Mouse (Mus musculus) frontal cortex, postnatal 36 days (tissue): ENCODE results near the gene Hic1.

ENCODE experiments used
- DNase-seq, 2 experiments: peaks; one replicate each; pipeline ENCODE4 v3.0.0; 2022; ENCODE audit warnings: low spot score in 2 of 2

Hic1 gene

DNA sequence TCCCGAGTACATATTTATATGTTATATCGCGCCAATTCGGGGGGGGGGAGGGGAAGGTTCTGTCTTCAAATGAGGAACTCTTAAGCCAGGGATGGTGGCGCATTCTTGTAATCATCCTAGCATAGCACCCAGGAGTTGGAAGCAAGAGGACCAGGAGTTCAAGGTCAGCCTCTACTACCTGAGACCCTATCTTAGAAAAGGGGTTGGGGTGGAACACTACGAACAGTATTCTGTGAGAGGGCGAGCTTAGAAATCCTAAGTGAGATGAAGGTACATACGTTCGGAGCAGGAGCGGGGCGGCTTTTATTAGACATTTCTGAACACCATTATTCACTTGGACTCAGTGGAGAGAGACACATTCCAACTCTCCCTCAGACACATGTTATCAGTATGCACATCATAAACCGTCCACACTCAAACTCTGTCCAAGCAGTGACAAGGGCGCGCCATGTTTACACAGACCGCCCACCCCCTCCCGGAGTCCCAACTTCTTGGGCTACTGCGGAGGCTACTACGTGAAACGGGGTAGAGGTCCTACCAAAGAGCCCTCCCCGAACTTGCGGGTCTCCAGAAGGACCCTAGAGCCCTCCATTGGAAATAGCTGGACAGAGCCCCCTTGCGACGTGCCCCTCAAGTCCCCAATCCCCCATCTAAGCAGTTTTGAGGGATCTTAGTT is at the start of gene Hic1:
Gene Hic1 (minus strand): TSS at position 115 of the 676 bp plus-strand sequence.
- no peak for DNase-seq

DNA sequence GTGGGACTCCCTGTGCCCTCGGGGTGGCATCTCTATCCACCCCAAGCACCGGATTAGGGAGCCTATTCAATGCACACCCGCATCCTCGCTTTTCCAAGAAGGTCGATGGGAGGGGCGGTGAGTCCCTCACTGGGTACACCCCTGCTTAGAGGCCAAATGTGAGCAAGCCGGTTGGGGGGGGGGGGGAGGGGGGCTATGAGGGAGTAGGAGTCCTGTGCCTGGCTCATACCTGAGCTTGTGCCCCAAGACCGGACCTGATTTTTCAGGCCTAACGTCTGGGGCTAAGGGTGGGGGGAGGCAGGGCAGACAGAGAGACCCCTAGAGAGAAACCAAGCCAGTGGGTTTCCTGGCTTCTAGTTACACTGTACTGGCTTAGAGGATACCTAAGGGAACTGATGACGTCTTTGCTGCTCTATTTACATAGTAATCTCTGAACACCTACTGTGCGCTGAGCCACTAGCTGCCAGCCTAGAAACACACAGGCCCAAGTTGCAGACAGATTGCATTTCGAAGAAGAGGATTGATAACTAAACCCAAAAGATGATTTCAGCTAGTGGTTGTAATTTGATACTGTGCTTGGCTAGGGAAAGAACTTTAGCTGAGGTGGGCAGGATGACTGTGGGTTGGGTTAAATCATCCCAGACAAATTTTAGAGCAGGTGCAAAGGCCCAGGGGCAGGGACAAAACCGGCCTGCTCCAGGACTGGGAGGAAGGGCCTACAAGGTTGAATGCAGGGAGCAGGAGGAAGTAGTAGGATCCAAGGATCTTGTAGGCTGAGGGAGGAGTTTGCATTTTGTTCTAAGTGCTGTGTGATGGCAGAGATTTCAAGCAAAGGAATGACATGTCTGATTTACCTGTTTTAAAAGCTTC is 45.0 kb upstream of the Hic1 start:
- no peak for DNase-seq

DNA sequence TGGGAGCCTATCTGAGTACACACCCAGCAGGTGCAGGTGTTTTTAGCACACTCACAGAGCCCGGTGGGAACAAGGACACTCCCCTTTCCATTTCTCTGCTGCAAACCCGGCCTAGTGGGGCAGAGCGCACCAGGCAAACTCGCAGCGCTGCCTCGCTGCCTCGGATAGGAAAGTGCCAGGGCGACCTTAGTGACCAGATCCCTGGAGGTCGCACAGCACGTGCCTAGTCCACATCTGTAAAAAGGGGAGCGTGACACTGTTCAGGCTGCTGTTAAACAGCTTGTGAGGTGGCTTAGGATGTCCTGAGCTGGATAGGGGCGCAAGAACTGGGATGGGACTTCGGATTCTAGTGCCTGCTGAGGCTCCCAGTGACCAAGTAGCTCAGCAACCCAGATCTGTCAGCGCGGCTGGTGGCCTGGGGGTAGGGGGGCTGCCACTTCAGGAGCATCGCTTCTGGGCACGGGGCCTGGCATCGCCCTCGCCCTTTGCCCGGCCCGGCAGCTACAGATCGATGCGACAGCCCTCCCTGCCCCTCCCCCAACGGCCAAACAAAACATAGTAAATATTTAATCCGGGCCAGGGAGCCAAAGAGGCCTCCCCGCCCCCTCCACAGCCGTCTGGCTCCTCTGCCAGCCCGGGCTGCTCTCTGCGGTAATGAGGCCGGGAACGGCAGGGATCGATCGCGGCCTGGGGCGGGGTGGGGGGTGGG is 44.2 kb upstream of the Hic1 start:
- DNase-seq = no peak

DNA sequence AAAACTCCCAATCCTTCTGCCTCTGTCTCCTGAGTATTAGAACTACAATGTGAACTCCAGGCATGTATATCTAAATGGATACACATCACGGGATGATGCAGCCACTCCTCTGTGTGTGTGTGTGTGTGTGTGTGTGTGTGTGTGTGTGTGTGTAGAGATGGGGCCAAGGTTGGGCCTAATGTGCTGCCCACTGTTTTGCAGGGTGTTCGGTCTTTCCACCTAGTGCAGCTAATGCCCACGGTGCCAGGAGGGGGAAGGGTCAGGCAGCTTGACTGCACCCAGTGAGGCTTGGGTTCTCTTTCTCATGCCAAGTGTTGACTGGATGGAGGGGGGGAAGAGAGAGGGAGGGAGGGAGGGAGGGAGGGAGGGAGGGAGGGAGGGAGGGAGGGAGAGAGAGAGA is 43.6 kb upstream of the Hic1 start:
- DNase-seq = no peak

DNA sequence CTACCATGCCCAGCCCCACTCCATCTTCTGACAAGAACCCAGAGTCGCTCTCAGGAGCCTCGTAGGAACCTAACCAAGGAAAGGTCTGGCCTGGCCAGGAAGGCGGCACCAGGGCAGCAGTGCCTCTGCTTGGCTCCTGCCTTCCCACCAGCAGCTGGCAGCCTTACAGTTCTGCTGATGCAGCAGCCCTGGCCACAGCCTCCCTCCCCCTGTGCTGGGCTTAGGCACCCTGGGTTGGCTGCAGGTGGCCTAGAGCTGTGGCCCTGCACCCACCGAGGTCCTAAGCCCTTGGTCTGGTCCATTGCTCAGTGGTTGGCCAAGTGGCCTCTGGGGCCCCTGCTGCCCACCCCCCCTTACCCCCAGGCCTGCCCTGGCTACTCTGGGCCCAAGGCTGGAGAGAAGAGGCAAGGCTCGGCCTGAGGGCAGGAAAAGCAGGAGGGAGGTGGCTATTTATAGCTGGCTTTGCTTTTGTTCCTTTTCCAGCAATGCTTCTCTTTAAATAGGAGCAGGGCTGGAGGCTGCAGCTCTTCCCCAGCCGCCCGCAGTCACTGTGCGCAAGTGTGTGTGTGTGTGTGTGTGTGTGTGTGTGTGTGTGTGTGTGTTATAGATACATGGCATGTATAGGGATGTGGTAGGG is 42.8 kb upstream of the Hic1 start:
- no peak for DNase-seq

DNA sequence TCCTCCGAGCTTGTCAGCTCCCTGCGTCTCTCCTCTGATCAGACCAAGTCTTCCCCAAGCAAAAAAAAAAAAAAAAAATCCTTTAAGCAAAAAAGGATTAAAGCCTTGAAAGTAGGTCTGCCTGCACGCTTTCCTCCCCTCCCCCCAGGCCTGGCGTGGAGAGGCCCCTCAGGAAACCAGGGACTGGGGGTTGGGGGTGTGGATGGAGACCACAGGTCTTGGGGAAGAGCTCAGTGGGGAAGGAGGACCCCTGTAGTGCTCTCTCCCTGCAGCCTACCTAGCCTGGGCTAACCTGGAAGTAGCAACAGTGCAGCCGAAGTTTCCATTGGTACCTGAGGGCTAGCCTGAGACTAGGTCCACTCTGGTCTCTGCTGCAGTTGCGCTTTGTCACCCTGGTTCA is 41.4 kb upstream of the Hic1 start:
- DNase-seq = no peak

DNA sequence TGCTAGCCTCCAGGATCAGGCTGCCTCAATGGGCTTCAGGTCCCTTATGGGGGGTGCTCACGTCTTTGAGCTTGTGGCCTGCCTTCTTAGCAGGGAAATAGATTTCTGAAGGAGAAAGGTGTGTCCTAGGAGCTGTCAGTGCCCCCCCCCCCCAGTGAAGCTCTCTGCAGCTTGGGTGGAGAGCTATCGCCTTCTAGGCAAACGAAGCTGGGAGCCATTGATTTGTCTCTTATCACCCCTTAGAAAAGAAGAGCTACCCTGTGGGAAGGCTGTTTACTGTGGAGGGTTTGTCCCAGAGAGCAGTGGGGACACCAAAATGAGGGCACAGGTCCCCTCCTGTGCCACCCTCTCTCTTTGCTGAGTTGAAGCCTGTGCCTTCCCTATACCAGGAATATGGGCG is 40.8 kb upstream of the Hic1 start:
- DNase-seq = no peak

DNA sequence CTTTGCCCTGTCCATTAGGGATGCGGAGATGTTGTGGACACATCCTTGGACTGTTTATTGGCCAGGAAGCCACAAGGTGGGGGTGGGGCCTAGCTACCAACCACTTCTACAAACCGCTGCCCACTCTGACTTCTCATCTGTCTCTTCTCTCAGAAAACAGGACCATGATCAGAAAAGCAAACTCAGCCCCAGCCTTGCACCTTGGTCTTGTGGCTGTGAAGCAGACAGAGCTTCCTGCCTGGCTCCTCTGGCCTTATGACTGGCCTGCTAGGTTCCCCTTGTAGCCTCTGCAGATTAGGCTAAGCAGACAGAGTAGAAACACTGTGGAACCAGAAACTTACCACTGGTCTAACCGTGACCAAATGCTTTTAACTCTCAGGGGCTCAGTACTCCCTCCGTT is 40.0 kb upstream of the Hic1 start:
- DNase-seq = no peak

DNA sequence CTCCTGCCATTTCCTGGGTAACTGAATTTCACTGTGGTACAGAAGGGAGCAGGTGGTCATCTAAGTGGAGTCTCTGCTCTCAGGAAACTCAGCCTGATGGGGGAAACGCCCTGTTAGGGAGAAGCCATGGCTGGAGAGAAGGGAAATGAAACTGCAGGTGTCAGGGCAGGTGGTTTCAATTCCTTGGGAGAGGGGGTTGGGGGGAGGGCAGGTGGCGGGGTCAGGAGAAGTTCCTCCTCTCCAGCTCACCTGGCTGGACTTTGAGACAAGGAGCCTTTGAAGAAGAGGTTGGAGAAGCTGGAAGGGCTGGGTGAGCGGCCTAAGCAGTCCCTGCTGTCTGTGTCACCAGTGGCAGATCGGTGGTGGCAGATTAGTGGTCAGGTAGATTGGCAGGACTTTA is 37.0 kb upstream of the Hic1 start:
- DNase-seq = no peak

DNA sequence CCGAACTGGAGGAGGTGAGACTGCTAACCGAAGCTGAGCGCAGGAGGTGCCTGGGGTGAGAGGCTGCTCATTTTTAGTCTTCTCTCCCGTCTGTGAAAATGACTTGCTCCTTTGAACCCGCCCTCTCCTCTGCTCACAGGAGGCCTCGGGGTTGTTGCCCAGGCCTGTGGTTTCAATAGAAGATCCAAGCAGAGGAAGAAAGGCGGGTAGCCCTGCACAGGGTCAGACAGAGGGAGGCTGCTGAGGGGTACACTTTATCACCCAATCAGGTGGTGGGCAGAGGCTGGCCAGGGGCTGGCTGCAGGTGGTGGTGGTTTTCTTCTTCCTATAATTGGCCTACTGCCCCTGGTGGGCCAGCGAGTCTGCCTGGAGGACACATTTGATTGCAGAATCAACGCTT is 35.2 kb upstream of the Hic1 start:
- DNase-seq = no peak

DNA sequence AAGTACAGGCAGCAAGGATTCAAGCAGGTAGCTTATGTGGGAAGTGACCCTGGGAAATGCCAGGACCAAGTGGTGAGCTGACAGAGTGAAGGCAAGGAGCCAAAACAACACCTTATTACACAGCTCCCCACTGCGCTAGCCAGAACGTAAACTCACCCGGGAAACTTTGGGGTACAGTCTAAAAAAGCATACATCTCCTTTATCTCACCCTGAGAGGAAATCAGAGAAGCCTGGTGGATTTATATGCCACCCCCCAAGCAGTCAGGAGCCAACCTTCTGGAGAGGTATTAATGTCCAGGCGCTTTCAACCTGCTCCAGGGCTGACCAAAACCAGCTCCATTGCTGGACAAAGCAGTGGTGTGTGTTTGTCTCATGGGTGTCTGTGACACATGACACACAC is 34.6 kb upstream of the Hic1 start:
- DNase-seq = no peak

DNA sequence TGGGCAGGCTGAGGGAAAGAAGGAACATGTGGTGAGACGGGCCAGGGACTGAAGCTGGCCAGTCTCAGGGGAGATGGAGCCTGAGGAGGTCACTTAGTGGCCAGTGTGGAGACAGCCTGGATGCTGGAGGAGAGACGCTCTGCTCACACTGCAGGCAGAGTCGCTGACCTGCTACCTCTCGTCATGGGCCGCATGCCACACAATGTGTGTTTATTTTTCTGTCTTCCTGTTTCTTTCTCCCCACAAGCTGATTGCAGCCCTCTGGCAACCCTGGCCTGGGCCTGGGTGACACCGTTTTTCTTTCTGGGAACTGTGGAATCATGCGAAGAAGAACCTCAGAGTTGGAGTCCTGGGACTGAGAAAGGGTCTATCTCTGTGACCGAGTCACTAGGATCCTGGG is 32.4 kb upstream of the Hic1 start:
- DNase-seq = no peak

DNA sequence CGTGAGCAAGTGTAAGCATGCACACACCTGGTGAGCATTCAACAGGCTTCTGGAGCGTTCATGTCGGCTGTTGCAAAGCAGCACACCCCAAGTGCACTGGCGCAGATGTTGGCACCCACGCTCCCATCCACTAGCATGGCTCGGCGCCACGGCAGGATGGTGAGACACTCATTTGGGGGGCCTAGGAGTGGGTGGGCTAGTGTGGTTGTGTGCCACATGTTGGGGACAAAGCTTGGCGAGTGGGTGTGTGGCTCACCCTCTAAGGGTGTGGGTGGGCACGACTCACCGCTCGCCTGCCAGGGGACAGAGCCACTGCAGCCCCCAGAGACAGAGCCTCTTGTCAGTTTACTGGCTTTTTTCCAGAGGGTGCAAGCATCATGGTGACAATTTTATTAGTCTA is 31.6 kb upstream of the Hic1 start:
- DNase-seq = peak; percentile 78 to 82

DNA sequence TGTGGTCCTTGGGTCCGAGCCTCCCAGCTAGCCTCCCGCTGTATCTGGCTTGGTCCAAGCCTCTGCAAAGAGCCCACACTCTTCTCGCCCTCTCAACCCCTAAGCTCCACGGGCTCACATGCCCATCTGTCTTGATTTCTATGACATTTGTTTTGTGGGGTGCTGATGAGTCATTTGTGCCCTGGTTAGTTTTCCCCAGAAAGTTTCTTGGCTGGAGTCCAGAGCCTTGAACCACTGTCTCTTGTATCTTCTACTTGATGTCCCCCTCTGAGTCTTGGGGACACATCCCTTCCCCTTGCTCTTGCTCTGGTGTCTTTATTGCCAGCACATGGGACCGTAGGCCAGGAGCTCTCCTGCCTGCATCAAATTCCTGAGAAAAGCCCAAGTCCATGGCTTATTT is 30.6 kb upstream of the Hic1 start:
- DNase-seq = no peak

DNA sequence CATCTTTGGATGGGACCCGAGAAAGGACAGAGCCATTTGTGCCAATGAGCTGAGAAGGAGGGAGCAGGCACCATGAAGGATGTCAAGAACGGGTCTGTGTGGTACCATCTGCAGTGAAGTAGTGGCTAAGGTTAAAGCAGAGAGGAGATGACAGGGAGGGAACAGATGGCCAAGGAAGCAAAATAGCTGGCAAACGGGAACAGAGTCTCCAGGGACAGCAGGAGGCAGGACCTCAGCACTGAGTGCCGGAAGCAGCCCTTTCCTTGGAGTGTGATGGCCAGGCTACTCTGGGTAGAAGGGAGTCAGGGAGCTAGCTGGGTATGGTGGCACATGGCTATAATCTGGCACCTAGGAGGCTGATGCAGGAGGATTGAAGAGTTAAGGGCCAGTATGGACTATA is 29.5 kb upstream of the Hic1 start:
- DNase-seq = no peak

DNA sequence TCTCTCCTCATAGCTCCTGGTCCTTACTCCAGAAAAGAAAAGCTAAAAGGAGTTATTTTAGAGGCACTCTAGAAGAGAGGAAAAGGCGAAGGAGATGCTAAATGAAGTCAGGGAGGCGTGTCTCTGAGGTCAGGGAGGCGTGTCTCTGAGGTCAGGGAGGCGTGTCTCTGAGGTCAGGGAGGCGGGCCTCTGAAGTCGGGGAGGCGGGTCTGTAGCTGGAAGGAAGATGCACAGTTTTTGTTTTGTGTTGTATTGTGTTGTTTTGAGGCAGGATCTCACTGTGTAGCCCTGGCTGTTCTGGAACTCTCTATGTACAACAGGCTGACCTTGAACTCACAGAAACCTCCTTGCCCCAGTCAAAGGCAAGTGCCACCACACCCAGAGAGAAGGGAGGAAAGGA is 28.6 kb upstream of the Hic1 start:
- DNase-seq = no peak

DNA sequence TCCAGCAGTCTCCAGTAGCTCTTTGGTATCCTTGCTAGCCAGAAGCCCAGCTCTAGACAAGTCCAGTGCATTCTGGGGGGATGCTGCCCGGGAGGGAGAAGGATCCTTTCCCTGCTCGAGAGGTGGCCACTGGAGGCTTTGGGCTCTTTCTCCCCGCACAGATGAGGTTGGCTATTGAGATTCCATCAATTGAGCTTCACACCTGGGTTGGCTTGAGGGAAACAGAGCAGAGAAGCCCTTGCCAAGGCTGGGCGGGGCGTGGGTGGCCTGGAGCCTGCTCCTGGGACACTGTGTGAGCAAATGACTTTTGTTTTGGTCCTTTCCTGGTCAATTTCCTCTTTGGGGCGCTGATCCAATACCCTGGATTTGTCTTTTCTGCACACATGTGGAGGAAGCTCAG is 26.8 kb upstream of the Hic1 start:
- no peak for DNase-seq

DNA sequence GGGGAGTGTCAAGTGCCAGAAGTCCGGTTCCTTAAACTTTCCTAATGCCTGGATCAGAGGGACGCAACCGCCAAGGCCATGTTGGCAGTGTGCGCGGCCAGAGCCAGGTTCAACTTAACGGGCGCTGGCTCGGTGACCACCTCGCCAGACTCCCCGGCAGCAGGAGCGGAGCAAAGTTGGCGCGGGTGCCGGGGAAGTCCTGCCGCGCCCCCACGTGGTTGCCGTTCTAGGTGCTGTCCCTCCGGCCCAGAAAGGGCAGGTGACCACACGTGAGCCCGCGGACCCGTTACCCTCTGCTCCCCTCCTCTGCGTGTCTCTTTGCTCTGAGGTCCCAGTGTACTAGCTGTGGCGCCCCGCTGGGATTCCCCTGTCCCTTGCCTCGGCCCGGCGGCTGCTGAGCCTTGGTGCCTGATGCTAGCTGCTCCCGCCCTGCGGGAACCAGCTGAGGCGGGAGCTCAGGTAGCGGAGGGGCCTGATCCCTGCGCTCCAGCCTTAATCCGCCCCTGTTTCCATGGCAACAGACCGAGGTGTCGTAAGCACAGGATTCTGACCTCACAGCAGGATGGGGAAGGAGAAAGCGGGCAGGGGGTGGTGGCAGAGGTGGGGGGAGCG is 25.6 kb upstream of the Hic1 start:
- DNase-seq = no peak

DNA sequence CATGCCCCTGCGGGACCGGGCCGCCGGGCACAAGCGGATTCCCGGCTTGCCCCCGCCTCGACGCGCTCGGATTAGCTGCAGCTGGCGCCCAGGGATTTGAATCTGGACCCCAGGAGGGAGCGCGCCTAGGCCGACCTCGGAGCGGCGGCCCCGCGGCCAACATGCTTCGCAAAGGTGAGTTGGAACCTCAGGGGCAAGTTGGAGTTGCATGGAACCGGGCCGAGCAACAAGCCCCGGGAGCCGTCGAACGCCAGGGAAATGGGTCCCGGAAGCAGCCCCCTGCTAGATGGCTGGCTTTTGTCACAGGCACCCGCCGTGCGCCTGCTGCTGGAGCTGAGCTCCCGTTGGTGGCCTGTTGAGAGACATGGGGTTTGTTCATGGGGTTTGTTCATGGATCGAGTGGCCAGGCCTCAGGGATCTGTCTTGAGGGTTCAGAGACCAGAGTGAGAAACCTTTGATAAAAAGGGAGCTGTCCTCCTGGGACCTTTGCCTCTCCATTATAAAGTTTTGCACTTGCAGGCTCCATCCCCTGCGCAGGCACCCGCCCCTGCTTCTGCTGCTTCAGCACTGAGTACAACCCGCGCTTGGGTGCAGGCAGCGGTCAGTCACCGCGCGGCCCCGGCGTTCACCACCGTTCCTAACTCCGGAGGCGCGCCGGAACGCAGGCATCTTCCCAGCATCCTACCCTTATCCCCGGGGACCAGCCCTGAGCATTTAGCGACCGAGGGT is 25.0 kb upstream of the Hic1 start:
- no peak for DNase-seq

DNA sequence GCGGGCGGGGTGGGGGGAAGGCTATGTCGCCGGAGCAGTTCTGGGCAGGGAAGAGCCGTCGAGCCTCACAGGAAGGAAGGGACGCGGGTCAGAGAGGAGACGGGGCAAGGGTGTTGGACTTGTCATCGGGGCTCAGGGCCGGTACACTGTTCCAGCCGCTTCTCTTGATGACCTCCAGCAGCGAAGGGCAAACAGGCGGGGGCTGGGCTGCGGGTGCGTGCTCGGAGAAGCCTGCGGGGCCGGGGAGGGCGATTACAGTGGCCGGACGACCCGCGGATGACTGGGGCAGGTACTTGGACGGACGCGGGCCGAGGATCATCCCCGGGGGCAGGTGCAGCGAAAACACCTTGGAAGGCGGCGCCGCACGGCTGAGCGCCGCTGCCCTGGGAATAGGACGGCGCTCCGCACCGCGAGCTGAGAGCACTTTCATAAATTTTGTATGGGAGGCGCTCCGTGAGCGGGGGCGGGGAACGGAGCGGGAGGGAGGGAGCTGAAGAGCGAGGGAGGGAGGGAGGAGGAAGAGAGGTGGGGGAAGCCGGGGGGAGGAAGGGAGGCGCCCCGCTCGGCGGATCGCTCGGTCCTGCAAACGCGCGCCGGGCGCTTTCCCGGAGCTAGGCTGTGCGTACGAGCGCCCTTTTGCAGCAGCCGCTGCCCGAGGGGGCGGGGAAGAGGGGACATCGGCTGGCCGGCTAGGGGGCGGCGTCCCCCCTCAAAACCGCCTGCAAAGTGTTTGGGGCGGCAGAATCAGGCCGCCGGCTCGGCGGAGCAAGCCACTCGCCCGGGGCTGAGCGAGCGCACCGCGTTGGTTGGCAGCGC is 24.1 kb upstream of the Hic1 start, which contains the start of gene Rtn4rl1:
Gene Rtn4rl1 (plus strand): TSS at position 528 of the 816 bp plus-strand sequence.
- DNase-seq = peak in 1 of 2 experiments; percentile 68
